Mouse (Mus musculus) left cerebral cortex, postnatal 10 days (tissue): ENCODE measurements around the gene Bpnt1. TPM values are rescaled to one million over a fixed set of nuclear protein-coding genes. Genes with fewer than 3 reads are reported as not detected.

Source experiments
- DNase-seq, 2 experiments: peaks; one replicate each; pipeline ENCODE4 v3.0.0; 2021 to 2022; ENCODE audit warnings: low spot score in 2 of 2, mixed read lengths in 1 of 2; ENCODE audit errors: extremely low spot score in 1 of 2
- intact Hi-C: fragments of 180-260 bp; cut with DNase I; formaldehyde crosslinking; loops from one replicate; pipeline ENCODE4 v1.15.1; 2025
- total RNA-seq, 2 experiments: library from RNA; stranded (reverse); gene quantifications; 2 replicates each; pipeline ENCODE4 v1.2.3; 2021

Bpnt1 gene
- total RNA-seq, 2 experiments from 2014 or later, result 69.4 to 73.7 TPM

GRCm38 (mm10) chr1:185328721-185329610 lies 3.0 kb upstream of the Bpnt1 start, which contains the start of gene Iars2:
TSS of gene Iars2 (minus strand) at chr1:185329396.
- intact Hi-C loops, result no loop called here
- DNase-seq, result peak; percentile 82 to 92

GRCm38 (mm10) chr1:185329851-185330250 lies 2.1 kb upstream of the Bpnt1 start:
- intact Hi-C loops, result no loop called here
- no peak for DNase-seq

GRCm38 (mm10) chr1:185331364-185331763 lies 585 bp upstream of the Bpnt1 start:
- intact Hi-C loops, result no loop called here
- no peak for DNase-seq

GRCm38 (mm10) chr1:185333651-185334050 lies 1.7 kb downstream of the Bpnt1 start:
- DNase-seq, result no peak
- intact Hi-C loops, result no loop called here

GRCm38 (mm10) chr1:185334136-185334535 lies 2.2 kb downstream of the Bpnt1 start:
- intact Hi-C loops, result no loop called here
- no peak for DNase-seq

GRCm38 (mm10) chr1:185335231-185335765 lies 3.3 kb downstream of the Bpnt1 start:
- intact Hi-C loops, result no loop called here

GRCm38 (mm10) chr1:185336535-185336934 lies 4.6 kb downstream of the Bpnt1 start:
- no peak for DNase-seq
- intact Hi-C loops, result no loop called here

More at GRCm38 (mm10) chr1:185335231-185335765, 3.3 kb downstream of the Bpnt1 start:
- no peak for DNase-seq

GRCm38 (mm10) chr1:185342441-185342840 lies 10.5 kb downstream of the Bpnt1 start:
- intact Hi-C loops, result no loop called here
- no peak for DNase-seq

GRCm38 (mm10) chr1:185343422-185343821 lies 11.5 kb downstream of the Bpnt1 start:
- no peak for DNase-seq
- intact Hi-C loops, result no loop called here

GRCm38 (mm10) chr1:185346188-185346587 lies 14.2 kb downstream of the Bpnt1 start:
- intact Hi-C loops, result no loop called here
- DNase-seq, result no peak

GRCm38 (mm10) chr1:185349741-185350140 lies 17.8 kb downstream of the Bpnt1 start:
- intact Hi-C loops, result no loop called here
- no peak for DNase-seq

- no peak for DNase-seq
- intact Hi-C loops, result no loop called here
Observed at GRCm38 (mm10) chr1:185350611-185351010, 18.7 kb downstream of the Bpnt1 start.

- intact Hi-C loops, result no loop called here
- no peak for DNase-seq
Observed at GRCm38 (mm10) chr1:185352151-185352550, 20.2 kb downstream of the Bpnt1 start.

GRCm38 (mm10) chr1:185353351-185353750 lies 21.4 kb downstream of the Bpnt1 start:
- intact Hi-C loops, result no loop called here
- DNase-seq, result no peak

- intact Hi-C loops, result no loop called here
- no peak for DNase-seq
Observed at GRCm38 (mm10) chr1:185354731-185355130, 22.8 kb downstream of the Bpnt1 start.

GRCm38 (mm10) chr1:185356246-185356645 lies 24.3 kb downstream of the Bpnt1 start:
- intact Hi-C loops, result no loop called here
- no peak for DNase-seq

GRCm38 (mm10) chr1:185358211-185358610 lies 26.3 kb downstream of the Bpnt1 start:
- intact Hi-C loops, result no loop called here
- no peak for DNase-seq

GRCm38 (mm10) chr1:185362677-185363520 lies 30.9 kb downstream of the Bpnt1 start, which contains the start of gene Eprs:
TSS of gene Eprs (plus strand) at chr1:185363044.
- DNase-seq, result peak; percentile 99 to 100
- intact Hi-C loops, result no loop called here

GRCm38 (mm10) chr1:185363526-185364182 lies 31.7 kb downstream of the Bpnt1 start:
- peak; percentile 35 to 60 for DNase-seq
- intact Hi-C loops, result no loop called here
